Mouse (Mus musculus) stomach, postnatal 0 days (tissue): ENCODE results near the gene Med13. TPM values are rescaled to one million over a fixed set of nuclear protein-coding genes. Genes with fewer than 3 reads are reported as not detected.

ENCODE experiments used
- ATAC-seq: fragments of 200-750 bp; cut with Nextera tagmentation; 2 replicates; pipeline ENCODE4 v1.8.0; 2017; ENCODE audit not compliant: low FRiP score, low TSS enrichment
- DNase-seq: peaks from one replicate; pipeline ENCODE4 v3.0.0-alpha.2; 2016; ENCODE audit warnings: low spot score
- H3K27ac ChIP-seq: fragments of 300-500 bp; sonication (generic); replicated peaks from 2 replicates; pipeline ENCODE4 v1.5.1; 2014; ENCODE audit warnings: mild to moderate bottlenecking, control low read depth
- H3K27me3 ChIP-seq: fragments of 300-500 bp; sonication (generic); 2 replicates; pipeline ENCODE4 v1.6.1; 2014; ENCODE audit warnings: low read length; ENCODE audit not compliant: control insufficient read depth, insufficient read depth
- H3K36me3 ChIP-seq: fragments of 300-500 bp; sonication (generic); 2 replicates; pipeline ENCODE4 v1.6.1; 2014; ENCODE audit warnings: low read length, mixed read lengths; ENCODE audit not compliant: control insufficient read depth, insufficient read depth
- H3K4me1 ChIP-seq: fragments of 300-500 bp; sonication (generic); replicated peaks from 2 replicates; pipeline ENCODE4 v1.6.1; 2014; ENCODE audit warnings: antibody characterized with exemption; ENCODE audit not compliant: control insufficient read depth, insufficient read depth
- H3K4me2 ChIP-seq: fragments of 300-500 bp; sonication (generic); replicated peaks from 2 replicates; pipeline ENCODE4 v1.6.1; 2014; ENCODE audit warnings: low read depth, mild to moderate bottlenecking, control low read depth, moderate library complexity
- H3K4me3 ChIP-seq: fragments of 300-500 bp; sonication (generic); 2 replicates; pipeline ENCODE4 v1.5.1; 2014; ENCODE audit warnings: low read depth, low read length, control low read depth
- H3K9ac ChIP-seq: fragments of 300-500 bp; sonication (generic); 2 replicates; pipeline ENCODE4 v1.6.1; 2014; ENCODE audit warnings: mild to moderate bottlenecking, low read length, control low read depth, mixed read lengths
- H3K9me3 ChIP-seq: fragments of 300-500 bp; sonication (generic); 2 replicates; pipeline ENCODE4 v1.6.1; 2016; ENCODE audit warnings: low read length; ENCODE audit not compliant: control insufficient read depth
- CTCF ChIP-seq: IDR thresholded peaks from 2 replicates; pipeline ENCODE4 v1.5.1; 2016; ENCODE audit warnings: antibody characterized with exemption, low read depth, mild to moderate bottlenecking, moderate library complexity
- EP300 ChIP-seq: optimal IDR thresholded peaks from 2 replicates; pipeline ENCODE3; 2016; ENCODE audit warnings: antibody characterized with exemption
- WGBS: fragments of 180-500 bp; shearing (Covaris S2); extraction: QIAGEN DNeasy Blood & Tissue Kit; methylation state at CpG from one replicate; pipeline ENCODE4 v1.1.7; 2014; 5-methylcytosine and 5-hydroxymethylcytosine counted together
- polyA plus RNA-seq: library from polyadenylated mRNA; unstranded; fragments of >200 nt; fragmentation: Nextera tagmentation; extraction: Ambion mirVana; gene quantifications from 2 replicates; pipeline ENCODE4 v1.2.1, GENCODE M21; 2015

The Med13 gene
- polyA plus RNA-seq, 1 experiment from 2014 or later: 4.4 TPM

GRCm38 (mm10) chr11:86232446-86232845, 125.0 kb downstream of the Med13 start:
- no peaks in the 10 kb centered on the region for H3K9me3 ChIP-seq
- H3K36me3 ChIP-seq: peaks cover 8% of the 10 kb centered on the region
- no peak for DNase-seq
- H3K4me1 ChIP-seq: no peaks in the 10 kb centered on the region
- TF ChIP-seq EP300 (no peak), CTCF (no peak)
- no peak overlapping the region for H3K4me3 ChIP-seq
- ATAC-seq: no peak
- 60% methylated on average over 4 of the region's 4 CpGs for WGBS
- no peak overlapping the region for H3K27ac ChIP-seq
- no peak overlapping the region for H3K4me2 ChIP-seq
- H3K27me3 ChIP-seq: no peaks in the 10 kb centered on the region
- H3K9ac ChIP-seq: no peak overlapping the region

- Histone ChIP-seq H3K4me1 (no peaks in the 10 kb centered on the region), H3K9me3 (no peaks in the 10 kb centered on the region), H3K36me3 (peaks cover 8% of the 10 kb centered on the region), H3K9ac (no peak overlapping the region), H3K27me3 (no peaks in the 10 kb centered on the region), H3K27ac (no peak overlapping the region), H3K4me3 (no peak overlapping the region), H3K4me2 (no peak overlapping the region)
- no peak for ATAC-seq
- TF ChIP-seq CTCF (no peak), EP300 (no peak)
- DNase-seq: no peak
- 95% methylated on average over 13 of the region's 13 CpGs for WGBS
Observed at GRCm38 (mm10) chr11:86231781-86232350, 125.5 kb downstream of the Med13 start.

- Histone ChIP-seq H3K4me1 (no peaks in the 10 kb centered on the region), H3K9me3 (no peaks in the 10 kb centered on the region), H3K27me3 (no peaks in the 10 kb centered on the region), H3K9ac (no peak overlapping the region), H3K4me3 (no peak overlapping the region), H3K27ac (no peak overlapping the region), H3K36me3 (peaks cover 7% of the 10 kb centered on the region), H3K4me2 (no peak overlapping the region)
- DNase-seq (no peak), ATAC-seq (no peak)
- TF ChIP-seq CTCF (no peak), EP300 (no peak)
- WGBS: 83% methylated on average over 8 of the region's 8 CpGs
Observed at GRCm38 (mm10) chr11:86226646-86227180, 130.7 kb downstream of the Med13 start.

GRCm38 (mm10) chr11:86225761-86226160, 131.6 kb downstream of the Med13 start:
- peaks cover 6% of the 10 kb centered on the region; the same call in 1 of the 2 replicates for H3K36me3 ChIP-seq
- no peaks in the 10 kb centered on the region for H3K27me3 ChIP-seq
- no peak for ATAC-seq
- 92% methylated on average over 4 of the region's 4 CpGs for WGBS
- no peak for DNase-seq
- H3K4me3 ChIP-seq: no peak overlapping the region
- no peaks in the 10 kb centered on the region for H3K9me3 ChIP-seq
- H3K4me1 ChIP-seq: no peaks in the 10 kb centered on the region
- no peak overlapping the region for H3K9ac ChIP-seq
- no peak overlapping the region for H3K27ac ChIP-seq
- no peak overlapping the region for H3K4me2 ChIP-seq
- TF ChIP-seq CTCF (no peak), EP300 (no peak)

Other genes with a start within 250 kb of the Med13 start
- gene Brip1, start 156.4 kb downstream of the Med13 start, polyA plus RNA-seq: 2.2 and 2.6 TPM in 2 replicates
- gene Ints2, start 100.0 kb downstream of the Med13 start, polyA plus RNA-seq: 4.4 and 6.3 TPM in 2 replicates
- gene Rnft1, start 127.1 kb upstream of the Med13 start, polyA plus RNA-seq: 58.2 and 60.8 TPM in 2 replicates
- gene Rps6kb1, start 187.2 kb upstream of the Med13 start, polyA plus RNA-seq: 40.7 and 42.3 TPM in 2 replicates
- 7.6 and 7.8 TPM in 2 replicates for gene Tubd1, start 187.4 kb upstream of the Med13 start, polyA plus RNA-seq